Mouse (Mus musculus) heart, adult 18-20 months (tissue): ENCODE data around the gene Tnfrsf8. TPM values are rescaled to one million over a fixed set of nuclear protein-coding genes. Genes with fewer than 3 reads are reported as not detected.
A peak's percentile ranks its signal among the peaks of the same experiment; 100 is the strongest.

ENCODE experiments used
- DNase-seq, 2 experiments: peaks; one replicate each; pipeline ENCODE4 v3.0.0; 2021 to 2022; ENCODE audit warnings: mixed read lengths in 1 of 2
- total RNA-seq, 2 experiments: library from RNA; stranded (reverse); gene quantifications; 2 replicates each; pipeline ENCODE4 v1.2.3; 2021

Tnfrsf8 gene
- total RNA-seq, 2 experiments from 2014 or later, result 0.07 to 0.15 TPM

GRCm38 (mm10) chr4:145267631-145268110, 47.3 kb downstream of the Tnfrsf8 start:
- peak in 1 of 2 experiments; percentile 54 for DNase-seq

GRCm38 (mm10) chr4:145266505-145266904, 48.5 kb downstream of the Tnfrsf8 start:
- DNase-seq, result no peak

GRCm38 (mm10) chr4:145264761-145265160, 50.2 kb downstream of the Tnfrsf8 start:
- no peak for DNase-seq

- DNase-seq, result no peak
Observed at GRCm38 (mm10) chr4:145263583-145263982, 51.4 kb downstream of the Tnfrsf8 start.

- DNase-seq, result peak; percentile 24 to 44
Observed at GRCm38 (mm10) chr4:145260802-145261201, 54.2 kb downstream of the Tnfrsf8 start.

- no peak for DNase-seq
Observed at GRCm38 (mm10) chr4:145257751-145258434, 57.1 kb downstream of the Tnfrsf8 start.

- DNase-seq, result no peak
Observed at GRCm38 (mm10) chr4:145256144-145256543, 58.8 kb downstream of the Tnfrsf8 start.

- peak; percentile 53 to 79 for DNase-seq
Observed at GRCm38 (mm10) chr4:145254418-145254817, 60.5 kb downstream of the Tnfrsf8 start.

GRCm38 (mm10) chr4:145252611-145253010, 62.4 kb downstream of the Tnfrsf8 start:
- no peak for DNase-seq

GRCm38 (mm10) chr4:145251546-145251945, 63.4 kb downstream of the Tnfrsf8 start:
- no peak for DNase-seq

GRCm38 (mm10) chr4:145250002-145250401, 65.0 kb downstream of the Tnfrsf8 start:
- no peak for DNase-seq

GRCm38 (mm10) chr4:145247556-145247955, 67.4 kb downstream of the Tnfrsf8 start:
- DNase-seq, result no peak

- DNase-seq, result peak; percentile 84 to 86
Observed at GRCm38 (mm10) chr4:145246173-145247011, 68.6 kb downstream of the Tnfrsf8 start, which contains the start of gene Tnfrsf1b. TSS of gene Tnfrsf1b (minus strand) at chr4:145246870.

- no peak for DNase-seq
Observed at GRCm38 (mm10) chr4:145245581-145245980, 69.4 kb downstream of the Tnfrsf8 start.

GRCm38 (mm10) chr4:145244676-145245075, 70.3 kb downstream of the Tnfrsf8 start:
- DNase-seq, result no peak

- DNase-seq, result no peak
Observed at GRCm38 (mm10) chr4:145242719-145243350, 72.1 kb downstream of the Tnfrsf8 start.

GRCm38 (mm10) chr4:145240723-145241231, 74.2 kb downstream of the Tnfrsf8 start:
- peak; percentile 63 to 87 for DNase-seq

- peak; percentile 88 to 93 for DNase-seq
Observed at GRCm38 (mm10) chr4:145239049-145239830, 75.7 kb downstream of the Tnfrsf8 start.

- no peak for DNase-seq
Observed at GRCm38 (mm10) chr4:145236027-145236426, 78.9 kb downstream of the Tnfrsf8 start.

GRCm38 (mm10) chr4:145233487-145234228, 81.3 kb downstream of the Tnfrsf8 start:
- DNase-seq, result peak; percentile 75 to 85

GRCm38 (mm10) chr4:145231732-145232131, 83.2 kb downstream of the Tnfrsf8 start:
- DNase-seq, result peak; percentile 25 to 65
